In the genomic region with DNA sequence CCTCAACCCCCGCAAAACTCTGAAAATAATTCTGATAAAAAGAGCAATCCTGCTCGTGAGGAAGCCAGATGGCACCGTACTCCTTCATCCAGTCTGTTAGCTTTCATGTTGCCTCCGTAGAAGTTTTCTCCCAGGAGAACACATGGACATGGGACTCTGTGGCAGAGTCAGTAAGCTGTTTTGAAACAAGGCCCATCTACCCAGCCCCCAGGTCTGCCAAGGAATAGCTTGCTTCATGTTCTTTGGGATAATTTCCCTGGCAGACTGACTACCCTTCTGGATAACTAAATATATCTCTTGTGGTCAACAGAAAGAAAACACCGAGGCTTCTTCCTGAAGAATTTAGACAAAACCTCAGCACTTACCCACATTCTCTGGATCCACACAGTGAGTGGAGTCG, we compare ENCODE assay signal across 20 mouse cellular contexts.
DNase-seq lines count a peak whose midpoint lies in the region; ATAC-seq and TF ChIP-seq lines count a peak whose summit lies in the region.
"Had no signal": no experiment of that assay in that cellular context is flagged by ENCODE, and none has a peak within 500 bp of the region (broad histone marks: within the 10 kb centered on the region; RNA-seq: fewer than 3 reads in every experiment).

No protein-coding gene starts in this region.

- H3K9ac ChIP-seq in embryonic facial prominence, embryonic 14.5 days (ENCODE audit: low read depth, low read length): no peak overlapping the region
- no peak overlapping the region for H3K9ac ChIP-seq in hindbrain, postnatal 0 days (replicated peaks; ENCODE audit: low read length)
- no peak overlapping the region for H3K9ac ChIP-seq in hindbrain, embryonic 13.5 days
- H3K9ac ChIP-seq: midbrain, embryonic 12.5 days; stomach, embryonic 15.5 days had no signal

- no peak overlapping the region for H3K27ac ChIP-seq in embryonic facial prominence, embryonic 14.5 days (replicated peaks; ENCODE audit: low read depth, low read length)
- no peak overlapping the region for H3K27ac ChIP-seq in embryonic facial prominence, embryonic 10.5 days (replicated peaks)
- H3K27ac ChIP-seq in hindbrain, postnatal 0 days: no peak overlapping the region
- H3K27ac ChIP-seq in hindbrain, embryonic 13.5 days: no peak overlapping the region
- H3K27ac ChIP-seq: hindbrain, embryonic 10.5 days; kidney, postnatal 0 days; midbrain, embryonic 12.5 days; stomach, embryonic 15.5 days had no signal

- H3K4me3 ChIP-seq in embryonic facial prominence, embryonic 14.5 days (ENCODE audit: low read depth, low read length): no peak overlapping the region
- no peak overlapping the region for H3K4me3 ChIP-seq in embryonic facial prominence, embryonic 10.5 days
- no peak overlapping the region for H3K4me3 ChIP-seq in hindbrain, postnatal 0 days (ENCODE audit: low read length)
- H3K4me3 ChIP-seq in hindbrain, embryonic 13.5 days: no peak overlapping the region
- H3K4me3 ChIP-seq: erythroblast, embryonic 14.5 days; hindbrain, embryonic 10.5 days; midbrain, embryonic 12.5 days; stomach, embryonic 15.5 days had no signal

- no peaks in the 10 kb centered on the region for H3K4me1 ChIP-seq in embryonic facial prominence, embryonic 14.5 days (ENCODE audit: control insufficient read depth, insufficient read depth, low read length)
- H3K4me1 ChIP-seq in embryonic facial prominence, embryonic 10.5 days: no peaks in the 10 kb centered on the region
- H3K4me1 ChIP-seq in hindbrain, postnatal 0 days (ENCODE audit: insufficient read depth, low read length): no peaks in the 10 kb centered on the region
- no peaks in the 10 kb centered on the region for H3K4me1 ChIP-seq in hindbrain, embryonic 13.5 days (replicated peaks)
- H3K4me1 ChIP-seq: hindbrain, embryonic 10.5 days; midbrain, embryonic 12.5 days; stomach, embryonic 15.5 days had no signal

- ATAC-seq in embryonic facial prominence, embryonic 14.5 days (ENCODE audit: low read depth): no peak
- no peak for ATAC-seq in hindbrain, postnatal 0 days
- no peak for ATAC-seq in hindbrain, embryonic 13.5 days (ENCODE audit: low FRiP score)
- ATAC-seq: intestine, embryonic 16.5 days had no signal

- intact Hi-C loops in left cerebral cortex, postnatal 25 days (cut with DNase I): no loop called here
- intact Hi-C loops in left cerebral cortex, postnatal 10 days (cut with DNase I): no loop called here

- no peaks in the 10 kb centered on the region for H3K9me3 ChIP-seq in embryonic facial prominence, embryonic 14.5 days (ENCODE audit: control insufficient read depth, low read length)
- H3K9me3 ChIP-seq in embryonic facial prominence, embryonic 10.5 days: no peaks in the 10 kb centered on the region
- no peaks in the 10 kb centered on the region for H3K9me3 ChIP-seq in hindbrain, postnatal 0 days (ENCODE audit: low read length)
- no peaks in the 10 kb centered on the region for H3K9me3 ChIP-seq in hindbrain, embryonic 13.5 days
- H3K9me3 ChIP-seq: hindbrain, embryonic 10.5 days; midbrain, embryonic 12.5 days; stomach, embryonic 15.5 days had no signal

- peak; percentile 35 for DNase-seq in embryonic facial prominence, embryonic 14.5 days (ENCODE audit: low spot score)
- DNase-seq in embryonic facial prominence, embryonic 10.5 days (ENCODE audit: low spot score): no peak
- DNase-seq in left cerebral cortex, postnatal 25 days (ENCODE audit: low spot score in 2 of 2): peak; percentile 37 to 75
- no peak for DNase-seq in left cerebral cortex, postnatal 10 days (ENCODE audit: extremely low spot score in 1 of 2, low spot score in 2 of 2)
- DNase-seq in layer of hippocampus, adult 8-10 months (ENCODE audit: low spot score in 2 of 2): peak; percentile 37 to 46
- DNase-seq in thymus, postnatal 10 days (ENCODE audit: low spot score in 2 of 2): no peak
- no peak for DNase-seq in hindbrain, postnatal 0 days (ENCODE audit: low spot score)
- DNase-seq: adrenal gland, postnatal 36 days; B cell, adult 2 months; cerebellum, adult 9-11 months; lung, adult 2 months; lung, postnatal 4 days; thymus, postnatal 25 days had no signal

- no peaks in the 10 kb centered on the region for H3K36me3 ChIP-seq in embryonic facial prominence, embryonic 14.5 days (ENCODE audit: control insufficient read depth, insufficient read depth, low read length)
- no peaks in the 10 kb centered on the region for H3K36me3 ChIP-seq in embryonic facial prominence, embryonic 10.5 days (replicated peaks)
- no peaks in the 10 kb centered on the region for H3K36me3 ChIP-seq in hindbrain, postnatal 0 days (ENCODE audit: insufficient read depth, low read length)
- no peaks in the 10 kb centered on the region for H3K36me3 ChIP-seq in hindbrain, embryonic 13.5 days
- H3K36me3 ChIP-seq: hindbrain, embryonic 10.5 days; midbrain, embryonic 12.5 days; stomach, embryonic 15.5 days had no signal

- no peaks in the 10 kb centered on the region for H3K27me3 ChIP-seq in embryonic facial prominence, embryonic 14.5 days (replicated peaks; ENCODE audit: control insufficient read depth, insufficient read depth, low read length)
- no peaks in the 10 kb centered on the region for H3K27me3 ChIP-seq in embryonic facial prominence, embryonic 10.5 days (replicated peaks; ENCODE audit: low read depth, poor library complexity, severe bottlenecking)
- H3K27me3 ChIP-seq in hindbrain, postnatal 0 days (ENCODE audit: insufficient read depth, low read length): no peaks in the 10 kb centered on the region
- no peaks in the 10 kb centered on the region for H3K27me3 ChIP-seq in hindbrain, embryonic 13.5 days
- H3K27me3 ChIP-seq: midbrain, embryonic 12.5 days; stomach, embryonic 15.5 days had no signal

- 76% methylated on average over 6 of the region's 6 CpGs for WGBS in embryonic facial prominence, embryonic 14.5 days
- 89% methylated on average over 6 of the region's 6 CpGs for WGBS in embryonic facial prominence, embryonic 10.5 days
- WGBS in hindbrain, postnatal 0 days: 82% methylated on average over 6 of the region's 6 CpGs
- WGBS in hindbrain, embryonic 13.5 days: 91% methylated on average over 6 of the region's 6 CpGs

- H3K4me2 ChIP-seq in embryonic facial prominence, embryonic 14.5 days (ENCODE audit: low read depth, low read length): no peak overlapping the region
- no peak overlapping the region for H3K4me2 ChIP-seq in hindbrain, postnatal 0 days (ENCODE audit: low read depth, low read length)
- H3K4me2 ChIP-seq in hindbrain, embryonic 13.5 days: no peak overlapping the region
- H3K4me2 ChIP-seq: midbrain, embryonic 12.5 days; stomach, embryonic 15.5 days had no signal

- TF ChIP-seq CTCF in hindbrain, postnatal 0 days (IDR thresholded peaks at IDR 0.05; ENCODE audit: low read depth): no peak

Comparison
In these comparisons a context has a peak if more than half of its experiments do, and no peak if none do; other contexts are left out.
1. DNase-seq: peak in embryonic facial prominence, embryonic 14.5 days (single experiment), left cerebral cortex, postnatal 25 days (2 of 2) and layer of hippocampus, adult 8-10 months (2 of 2); none in embryonic facial prominence, embryonic 10.5 days (single experiment), left cerebral cortex, postnatal 10 days (0 of 2), thymus, postnatal 10 days (0 of 2) and hindbrain, postnatal 0 days (single experiment).